Mouse (Mus musculus) heart, postnatal 14 days (tissue): ENCODE data around the gene Gm49711. TPM values are rescaled to one million over a fixed set of nuclear protein-coding genes. Genes with fewer than 3 reads are reported as not detected.

ENCODE experiments used
- DNase-seq, 2 experiments: peaks; one replicate each; pipeline ENCODE4 v3.0.0; 2021 to 2022
- intact Hi-C: fragments of 180-260 bp; cut with DNase I; formaldehyde crosslinking; loops from one replicate; pipeline ENCODE4 v1.15.1; 2025
- total RNA-seq, 2 experiments: library from RNA; stranded (reverse); gene quantifications; 2 replicates each; pipeline ENCODE4 v1.2.3; 2021

Gm49711 gene
- total RNA-seq, 2 experiments from 2014 or later: not detected

DNA sequence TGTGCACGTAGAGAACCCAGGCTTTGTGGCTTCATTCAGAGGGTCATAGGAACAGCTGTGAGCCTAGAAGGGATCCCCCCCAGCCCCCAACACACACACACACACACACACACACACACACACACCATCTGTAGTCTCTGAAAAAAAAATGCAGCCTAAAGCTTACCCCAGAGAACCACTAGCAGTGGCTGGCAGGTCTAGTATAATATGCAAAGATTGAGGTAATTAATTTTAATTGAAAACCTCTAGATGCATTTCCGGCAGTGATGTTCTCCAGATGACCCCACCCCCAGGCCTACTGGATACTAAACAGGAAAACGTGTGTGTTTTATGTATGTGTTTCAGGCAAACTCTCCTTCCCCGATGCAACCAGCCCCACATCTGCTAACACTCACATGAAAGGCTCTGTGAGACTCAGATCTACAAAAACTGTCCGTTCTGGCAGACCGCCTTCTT, 172.4 kb downstream of the Gm49711 start:
- no peak for DNase-seq
- intact Hi-C loops: no loop called here

DNA sequence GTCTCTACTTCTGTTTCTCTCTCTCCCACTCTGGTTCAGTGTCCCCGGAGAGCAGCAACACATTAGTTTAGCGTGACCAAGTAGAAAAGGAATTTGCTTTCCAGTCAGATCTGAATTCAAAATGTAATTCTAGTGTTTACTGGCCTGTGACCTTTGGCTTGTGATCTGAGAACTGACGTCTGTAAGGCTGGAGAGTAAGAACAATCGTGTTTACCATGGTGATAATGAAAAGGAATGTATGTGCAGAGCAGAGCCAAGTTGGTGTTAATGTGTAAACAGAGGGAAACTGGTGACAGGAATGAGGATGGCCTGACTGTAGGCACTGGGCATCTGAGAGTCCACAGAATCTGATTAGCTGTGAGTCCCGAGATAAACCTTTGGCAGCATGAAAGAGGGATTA, 176.4 kb downstream of the Gm49711 start:
- no peak for DNase-seq
- intact Hi-C loops: no loop called here

DNA sequence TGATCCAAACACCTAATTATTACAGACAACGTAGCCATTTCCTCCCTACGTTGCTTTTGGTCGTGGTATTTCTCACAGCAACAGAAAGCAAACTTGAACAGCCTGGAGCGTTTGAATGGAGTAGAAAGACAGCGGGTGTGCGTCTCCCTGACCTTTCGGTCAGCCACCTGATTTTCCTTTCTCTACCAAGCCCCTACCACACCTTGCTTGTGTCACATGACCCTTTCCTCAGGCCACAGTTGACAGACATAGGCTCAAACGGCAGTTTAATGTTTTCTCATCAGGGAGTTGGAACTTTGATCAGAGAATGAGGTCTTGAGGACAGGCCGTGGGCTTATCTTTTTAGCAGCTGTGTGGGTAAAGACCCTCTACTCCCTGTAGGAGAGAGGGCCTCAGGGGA, 177.1 kb downstream of the Gm49711 start:
- DNase-seq: no peak
- intact Hi-C loops: no loop called here

Other genes with a start within 250 kb of the Gm49711 start
- gene Mrps6, start within 50 bp of the Gm49711 start, total RNA-seq: 10 to 100 TPM; 48.8 to 55.5 TPM
- gene Slc5a3, start within 50 bp of the Gm49711 start, total RNA-seq: 1 to 10 TPM; 5.4 to 6.2 TPM
- gene Kcne2, start 234.1 kb downstream of the Gm49711 start, total RNA-seq: not detected
- 10 to 100 TPM; 54.2 to 57.5 TPM for gene Smim11, start 243.0 kb downstream of the Gm49711 start, total RNA-seq